15 mouse cellular contexts compared by ENCODE assay signal in genomic region chr3:30113249-30113770, GRCm38 (mm10).
"Had no signal": no experiment of that assay in that cellular context is flagged by ENCODE, and none has a peak within 500 bp of the region (broad histone marks: within the 10 kb centered on the region; RNA-seq: fewer than 3 reads in every experiment).

No protein-coding gene starts in this region.

- H3K4me3 ChIP-seq: liver, embryonic 13.5 days; lung, embryonic 15.5 days; megakaryocyte, embryonic 14.5 days; midbrain, embryonic 12.5 days; neural tube, embryonic 13.5 days had no signal

- H3K4me2 ChIP-seq: liver, embryonic 13.5 days; lung, embryonic 15.5 days; midbrain, embryonic 12.5 days; neural tube, embryonic 13.5 days had no signal

- ATAC-seq: liver, postnatal 0 days; midbrain, embryonic 16.5 days had no signal

- H3K9me3 ChIP-seq: liver, embryonic 13.5 days; lung, embryonic 15.5 days; megakaryocyte, embryonic 14.5 days; midbrain, embryonic 12.5 days; neural tube, embryonic 13.5 days had no signal

- H3K4me1 ChIP-seq: liver, embryonic 13.5 days; megakaryocyte, embryonic 14.5 days; midbrain, embryonic 12.5 days had no signal

- H3K27ac ChIP-seq: liver, embryonic 13.5 days; lung, embryonic 15.5 days; macrophage; midbrain, embryonic 12.5 days; neural tube, embryonic 13.5 days had no signal

- H3K27me3 ChIP-seq: liver, embryonic 13.5 days; lung, embryonic 15.5 days; megakaryocyte, embryonic 14.5 days; midbrain, embryonic 12.5 days; neural tube, embryonic 13.5 days had no signal

- DNase-seq: layer of hippocampus, adult 9-11 months; left cerebral cortex, postnatal 4 days; liver; liver, embryonic 13.5 days; liver, postnatal 0 days; lung, postnatal 14 days; right cerebral cortex, adult 18-20 months; right cerebral cortex, postnatal 25 days; thymus, postnatal 36 days had no signal

- H3K9ac ChIP-seq: liver, embryonic 13.5 days; liver, postnatal 0 days; lung, embryonic 15.5 days; midbrain, embryonic 12.5 days; neural tube, embryonic 13.5 days had no signal

- H3K36me3 ChIP-seq: liver, embryonic 13.5 days; lung, embryonic 15.5 days; midbrain, embryonic 12.5 days; neural tube, embryonic 13.5 days had no signal
